Mouse (Mus musculus): ENCODE measurements around the gene Sfrp2.

DNA sequence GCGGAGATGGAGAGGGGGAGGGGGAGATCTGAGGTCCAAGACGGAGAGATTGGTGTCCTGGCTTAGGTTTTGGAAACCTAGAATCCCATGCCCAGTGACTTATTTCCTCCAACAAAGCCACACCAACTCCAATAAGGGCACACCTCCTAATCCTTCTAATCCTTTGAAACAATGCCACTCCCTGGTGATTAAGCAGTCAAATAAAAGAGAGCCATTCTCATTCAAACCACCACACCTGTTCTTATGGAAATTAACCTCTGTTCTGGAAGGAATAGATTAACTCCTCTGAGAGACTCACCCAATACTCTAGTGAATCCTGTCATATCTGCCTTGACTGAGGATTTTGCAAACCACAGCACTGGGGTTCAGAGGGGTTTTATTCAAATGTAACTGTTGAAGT, 21.0 kb downstream of the Sfrp2 start:
- no peak for TF ChIP-seq CTCF (IDR thresholded peaks at IDR 0.05; ENCODE audit: low read depth)
- TF ChIP-seq EP300 (IDR thresholded peaks at IDR 0.05; ENCODE audit: low read depth) = no peak

Measured in heart, postnatal 0 days (tissue).